Mouse (Mus musculus): Measurements from ENCODE around the gene Nlrc3.
"Not testable (repeated sequence)": the region's sequence is repeated elsewhere in the genome, so short reads cannot be mapped to it uniquely, and the experiment has no call there.

The Nlrc3 gene

DNA sequence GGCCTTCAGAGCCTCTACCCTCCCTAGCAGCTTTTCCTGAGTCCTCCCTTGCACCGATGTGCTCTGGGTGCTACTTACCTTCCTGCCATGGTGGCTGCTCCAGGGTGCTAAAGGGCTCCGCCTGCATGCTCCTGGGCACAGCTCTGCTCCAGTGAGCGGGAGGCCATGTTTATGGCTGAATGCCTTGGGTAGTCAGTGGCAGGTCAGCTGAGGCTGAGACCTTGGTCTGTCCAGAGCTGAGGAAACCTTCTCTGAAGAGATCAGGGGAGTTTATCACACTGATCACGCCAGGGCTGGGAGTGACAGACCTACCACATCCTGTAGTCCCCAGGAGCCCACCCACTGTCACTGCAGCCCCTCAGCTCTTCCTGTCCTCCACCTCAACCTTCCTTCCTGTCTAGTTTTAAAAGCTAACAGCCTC lies at the start of gene Nlrc3:
Gene Nlrc3, minus strand, starts transcription at position 382 of the 421 bp plus-strand sequence.
- DNase-seq (ENCODE audit: low spot score) = no peak

DNA sequence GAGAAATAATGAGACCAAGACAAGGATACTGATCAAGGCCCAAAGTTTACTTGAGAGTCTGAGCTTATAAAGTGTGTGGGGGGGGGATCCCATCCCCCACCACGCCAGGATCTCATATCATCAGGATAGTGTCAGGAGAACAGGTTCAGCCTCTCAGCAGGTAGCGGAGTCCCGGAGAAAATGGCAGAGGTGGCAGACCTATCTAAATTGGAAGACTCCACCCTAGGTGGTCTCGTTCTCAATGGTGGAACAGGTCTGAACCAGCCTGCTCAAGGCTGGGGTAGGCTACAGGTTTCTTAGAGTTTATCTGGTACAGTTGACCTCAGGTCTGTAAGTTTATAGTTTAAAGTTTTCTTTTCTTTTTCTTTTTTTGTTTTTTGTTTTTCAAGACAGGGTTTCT lies 46.3 kb upstream of the Nlrc3 start:
- no peak for DNase-seq (ENCODE audit: low spot score)

DNA sequence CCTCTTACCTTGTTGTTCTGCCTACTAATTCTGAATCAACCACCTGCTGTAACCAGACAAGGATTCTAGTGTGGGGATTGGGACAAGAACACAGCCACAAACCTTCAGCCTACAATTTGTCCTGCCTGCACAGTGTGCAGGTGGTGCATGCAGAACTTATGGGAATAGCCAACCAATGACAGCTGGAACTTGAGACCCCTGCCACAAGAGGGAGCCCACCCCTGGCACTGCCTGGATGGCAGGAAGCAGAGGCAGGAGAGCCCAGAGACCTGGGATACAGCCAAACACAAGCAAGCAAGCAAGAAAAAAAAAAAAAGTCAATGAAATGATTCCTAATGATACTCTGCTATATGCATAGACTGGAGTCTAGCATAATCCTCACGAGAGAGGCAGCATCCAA lies 44.8 kb upstream of the Nlrc3 start:
- DNase-seq (ENCODE audit: low spot score) = no peak

DNA sequence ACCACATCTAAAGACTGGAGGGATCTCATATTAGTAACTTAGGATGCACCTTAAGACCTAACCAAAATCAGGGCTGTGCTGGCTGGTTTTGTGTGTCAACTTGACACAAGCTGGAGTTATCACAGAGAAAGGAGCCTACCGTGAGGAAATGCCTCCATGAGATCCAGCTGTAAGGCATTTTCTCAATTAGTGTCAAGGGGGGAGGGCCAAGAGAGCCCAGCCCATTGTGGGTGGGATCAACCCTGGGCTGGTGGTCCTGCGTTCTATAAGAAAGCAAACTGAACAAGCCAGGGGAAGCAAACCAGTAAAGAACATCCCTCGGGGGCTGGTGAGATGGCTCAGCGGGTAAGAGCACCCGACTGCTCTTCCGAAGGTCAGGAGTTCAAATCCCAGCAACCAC lies 41.0 kb upstream of the Nlrc3 start:
- not testable (repeated sequence) for DNase-seq (ENCODE audit: low spot score)

DNA sequence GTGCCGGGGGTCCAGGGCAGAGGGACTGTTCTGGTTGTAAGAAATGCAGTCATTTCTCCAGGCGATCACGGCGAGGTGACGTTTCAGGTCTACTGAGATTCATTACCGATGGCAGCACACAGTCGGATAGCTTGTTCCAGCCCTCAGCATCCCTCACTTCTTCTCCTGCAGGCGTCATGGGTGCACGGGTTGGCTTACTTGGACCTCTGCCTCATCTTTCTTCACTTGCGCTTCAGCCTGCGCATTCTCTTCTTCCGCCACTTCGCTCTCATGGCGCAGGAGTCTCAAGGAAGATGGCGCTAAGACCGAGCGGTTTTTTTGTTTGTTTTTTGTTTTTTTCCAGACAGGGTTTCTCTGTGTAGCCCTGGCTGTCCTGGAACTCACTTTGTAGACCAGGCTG lies 40.4 kb upstream of the Nlrc3 start:
- DNase-seq (ENCODE audit: low spot score) = not testable (repeated sequence)

DNA sequence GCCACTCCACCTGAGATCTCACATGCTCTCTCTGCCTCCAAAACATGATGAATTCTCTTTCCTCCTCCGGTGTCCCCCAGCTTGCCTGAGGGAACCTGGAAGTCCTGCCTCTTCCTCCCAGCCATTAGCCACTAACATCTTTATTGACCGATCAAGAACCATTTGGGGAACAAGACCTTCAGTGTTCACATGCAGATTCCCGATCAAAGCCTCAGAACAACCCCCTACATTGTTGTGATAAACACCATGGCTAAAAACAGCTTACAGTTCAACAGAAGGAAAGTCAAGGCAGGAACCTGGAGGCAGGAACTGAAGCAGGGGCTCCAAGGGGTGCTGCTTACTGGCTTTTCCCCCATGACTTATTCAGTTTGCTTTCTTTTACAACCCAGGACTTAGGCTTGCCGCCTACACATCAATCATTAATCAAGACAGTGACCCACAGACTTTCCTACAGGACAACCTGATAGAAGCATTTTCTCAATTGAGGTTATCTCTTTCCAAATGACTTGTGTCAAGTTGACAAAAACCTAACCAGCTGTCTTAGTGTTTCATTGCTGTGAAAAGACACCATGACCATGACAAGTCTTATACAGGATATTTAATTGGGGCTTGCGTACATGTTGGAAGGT lies 37.7 kb upstream of the Nlrc3 start:
- DNase-seq (ENCODE audit: low spot score) = no peak

DNA sequence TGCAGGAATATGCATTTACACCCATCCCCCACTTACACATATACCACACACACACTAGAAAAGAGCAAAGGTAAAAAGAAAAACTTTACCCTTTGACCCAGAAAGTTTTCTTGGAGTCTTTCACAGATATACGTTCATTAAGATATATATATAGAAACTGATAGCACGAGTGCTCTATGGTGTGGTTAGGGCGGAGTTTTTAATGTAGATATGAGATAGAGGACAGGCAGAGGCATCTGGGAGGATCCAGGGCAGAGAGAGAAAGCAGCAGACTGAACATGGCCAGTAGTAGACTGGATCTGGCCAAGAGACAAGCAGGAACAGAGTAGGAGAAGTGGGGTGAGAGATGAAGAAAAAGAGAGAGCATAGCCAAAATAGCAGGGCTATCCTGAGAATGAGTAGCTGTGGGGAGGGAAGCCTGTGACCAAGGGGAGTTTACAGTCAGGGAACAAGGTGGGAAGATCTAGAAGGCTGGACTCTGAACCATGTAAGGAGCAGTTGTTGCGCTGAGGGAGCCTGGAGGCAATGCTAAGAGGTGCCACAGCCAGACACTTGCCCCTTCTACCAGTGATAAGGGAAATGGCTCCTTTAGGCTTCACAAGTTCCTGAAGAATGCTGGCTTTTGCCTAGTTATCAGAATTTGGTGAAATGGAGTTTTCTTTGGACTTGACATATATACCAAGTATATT lies 36.6 kb upstream of the Nlrc3 start:
- no peak for DNase-seq (ENCODE audit: low spot score)

DNA sequence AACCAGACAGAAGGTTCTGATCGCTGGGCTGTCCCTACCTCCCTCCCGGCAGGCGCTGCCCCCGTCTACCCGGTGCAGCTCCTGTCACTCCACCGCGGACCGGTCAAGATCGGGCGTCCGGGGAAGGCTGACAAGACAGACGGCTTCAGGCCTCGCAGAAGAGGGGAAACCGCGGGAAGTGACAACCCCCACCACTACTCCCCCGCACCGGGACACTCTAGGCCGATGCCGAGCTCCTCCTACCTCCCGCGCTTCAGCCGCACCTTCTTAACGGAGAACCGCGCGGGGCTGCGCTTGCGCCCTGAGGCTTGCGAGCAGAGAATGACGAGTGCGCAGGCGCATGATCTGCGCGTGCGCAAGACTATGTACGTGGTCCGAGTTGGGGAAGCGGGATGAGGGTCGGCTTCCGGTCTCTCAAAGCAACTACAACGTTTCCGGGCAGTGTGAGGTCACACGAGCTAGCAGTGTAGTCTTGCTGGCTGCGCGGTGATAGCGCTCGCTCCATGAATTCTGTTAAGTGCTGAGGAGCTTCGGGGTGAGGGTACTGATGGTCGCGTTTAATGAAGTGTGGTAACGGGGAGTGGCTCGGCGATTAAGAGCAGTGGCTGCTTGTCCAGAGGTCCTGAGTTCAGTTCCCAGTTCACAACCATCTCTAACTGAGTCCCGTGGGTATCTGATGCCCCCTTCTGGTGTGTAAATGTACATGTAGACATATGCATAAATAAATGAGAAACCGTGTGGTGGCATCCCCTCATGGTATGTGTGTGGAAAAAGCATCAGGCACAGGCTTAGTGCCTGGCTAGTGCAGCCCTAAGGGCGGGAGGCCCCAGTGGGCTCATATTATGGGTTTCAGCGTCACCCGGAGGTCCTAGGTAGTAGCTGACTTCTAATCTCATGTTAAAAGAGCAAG lies 27.3 kb upstream of the Nlrc3 start, which contains the start of gene Slx4:
Gene Slx4, minus strand, starts transcription at position 282 of the 910 bp plus-strand sequence.
- DNase-seq (ENCODE audit: low spot score) = peak; percentile 95

DNA sequence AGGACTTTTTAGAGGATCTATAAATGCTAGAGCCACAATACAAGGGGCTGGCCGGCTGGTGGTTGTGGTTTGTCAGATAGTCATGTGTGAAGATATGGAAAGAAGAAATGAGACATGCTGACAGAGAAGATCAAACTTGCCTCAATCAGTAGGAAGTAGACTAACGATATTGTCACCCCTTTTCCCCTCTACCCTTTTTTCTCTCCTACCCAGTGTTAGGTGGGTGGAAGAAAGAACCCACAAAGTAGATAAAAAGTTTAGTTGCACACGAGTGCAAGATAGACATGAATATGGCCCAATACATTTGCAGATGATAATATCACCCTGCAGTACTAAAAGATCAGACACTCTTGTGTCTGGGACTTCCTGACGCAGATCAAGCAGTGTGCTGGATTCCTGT lies 12.0 kb upstream of the Nlrc3 start:
- DNase-seq (ENCODE audit: low spot score) = no peak

DNA sequence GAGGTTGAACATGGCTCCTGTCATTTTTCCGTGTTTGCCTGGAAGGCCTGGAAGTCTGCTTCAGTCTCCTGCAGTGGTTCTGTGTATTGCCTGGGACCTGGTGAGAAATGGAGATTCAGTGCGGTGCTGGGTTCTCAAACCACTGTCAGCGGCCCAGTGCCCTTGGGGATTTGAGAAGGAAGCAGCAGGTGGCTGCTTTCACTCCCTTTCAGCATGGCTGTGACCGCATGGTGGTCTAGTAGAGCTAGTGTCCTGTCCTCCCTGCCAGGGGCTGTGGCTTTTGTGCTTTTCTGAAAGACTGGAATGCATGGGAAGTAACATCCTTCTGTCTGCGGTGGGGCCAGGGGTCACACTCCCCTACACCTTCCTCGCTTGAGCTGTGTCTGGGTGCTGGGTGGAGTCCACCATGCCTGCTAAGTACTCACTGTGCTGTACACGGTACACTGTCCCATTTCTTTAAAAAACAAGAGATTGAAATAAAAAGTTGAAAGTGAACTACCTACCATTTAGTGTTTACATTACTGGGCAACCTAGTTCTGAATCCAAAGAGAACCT lies 6.8 kb upstream of the Nlrc3 start:
- DNase-seq (ENCODE audit: low spot score) = no peak

DNA sequence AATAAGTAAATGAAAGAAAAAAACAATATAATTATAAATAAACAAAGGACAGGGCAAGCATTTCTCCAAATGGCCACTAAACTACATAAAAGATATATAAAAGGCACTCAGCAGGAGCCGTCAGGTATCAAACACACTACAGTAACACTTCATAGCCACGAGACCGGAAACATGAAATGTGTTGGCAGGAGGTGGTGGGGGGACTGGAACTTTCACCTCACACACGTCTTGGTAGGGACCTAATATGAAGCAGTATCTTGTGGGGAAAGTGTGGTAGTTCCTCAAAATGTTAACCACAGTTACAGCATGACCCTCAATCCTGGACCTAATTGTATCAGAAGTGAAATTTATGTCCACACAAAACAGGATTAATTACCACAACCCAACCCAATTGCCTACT lies 5.7 kb upstream of the Nlrc3 start:
- DNase-seq (ENCODE audit: low spot score) = no peak

DNA sequence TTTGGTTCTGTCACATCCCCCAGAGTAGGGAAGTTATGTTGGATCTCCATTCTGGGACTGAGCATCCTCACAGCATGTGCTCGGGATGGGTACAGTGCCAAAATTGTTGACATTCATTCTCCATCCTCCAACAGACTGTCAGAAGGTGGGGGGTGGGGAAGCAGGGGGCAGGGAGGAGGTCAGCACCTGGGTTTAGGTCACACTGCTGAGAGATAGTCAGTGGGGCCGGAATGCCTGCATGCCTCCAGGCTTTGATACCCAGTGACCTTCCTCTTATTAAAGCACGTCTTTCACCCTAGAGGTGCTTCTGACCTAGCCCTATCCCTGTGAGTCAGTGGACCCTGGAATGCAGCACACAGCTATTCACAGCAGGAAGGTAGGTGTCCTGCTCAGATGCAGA lies 280 bp upstream of the Nlrc3 start:
- no peak for DNase-seq (ENCODE audit: low spot score)

DNA sequence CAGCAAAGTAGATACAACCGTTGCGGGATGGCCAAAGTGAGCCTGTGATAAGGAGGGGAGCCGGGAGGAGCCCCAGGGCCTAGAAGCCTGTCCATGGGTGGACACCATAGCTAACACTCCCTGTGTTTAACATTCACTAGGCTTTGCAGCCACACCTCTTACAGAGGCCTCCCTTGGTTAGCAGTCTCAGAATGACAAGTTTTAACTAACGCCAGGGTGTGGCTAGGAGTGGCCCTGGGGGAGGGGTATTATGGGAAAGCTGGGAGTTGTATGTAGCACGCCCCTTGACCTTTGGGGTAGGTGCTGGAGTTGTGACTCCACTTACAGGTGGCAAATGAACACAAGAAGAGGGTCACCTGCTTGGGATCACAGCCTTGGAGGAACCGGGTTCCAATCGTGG lies 774 bp downstream of the Nlrc3 start:
- DNase-seq (ENCODE audit: low spot score) = no peak

DNA sequence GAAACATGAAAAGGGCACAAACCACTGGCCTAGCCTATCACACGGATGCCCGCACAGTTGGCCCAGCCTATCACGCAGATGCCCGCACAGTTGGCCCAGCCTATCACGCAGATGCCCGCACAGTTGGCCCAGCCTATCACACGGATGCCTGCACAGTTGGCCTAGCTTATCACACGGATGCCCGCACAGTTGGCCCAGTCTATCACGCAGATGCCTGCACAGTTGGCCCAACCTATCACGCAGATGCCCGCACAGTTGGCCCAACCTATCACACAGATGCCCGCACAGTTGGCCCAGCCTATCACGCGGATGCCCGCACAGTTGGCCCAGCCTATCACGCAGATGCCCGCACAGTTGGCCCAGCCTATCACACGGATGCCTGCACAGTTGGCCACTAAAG lies 2.0 kb downstream of the Nlrc3 start:
- not testable (repeated sequence) for DNase-seq (ENCODE audit: low spot score)

DNA sequence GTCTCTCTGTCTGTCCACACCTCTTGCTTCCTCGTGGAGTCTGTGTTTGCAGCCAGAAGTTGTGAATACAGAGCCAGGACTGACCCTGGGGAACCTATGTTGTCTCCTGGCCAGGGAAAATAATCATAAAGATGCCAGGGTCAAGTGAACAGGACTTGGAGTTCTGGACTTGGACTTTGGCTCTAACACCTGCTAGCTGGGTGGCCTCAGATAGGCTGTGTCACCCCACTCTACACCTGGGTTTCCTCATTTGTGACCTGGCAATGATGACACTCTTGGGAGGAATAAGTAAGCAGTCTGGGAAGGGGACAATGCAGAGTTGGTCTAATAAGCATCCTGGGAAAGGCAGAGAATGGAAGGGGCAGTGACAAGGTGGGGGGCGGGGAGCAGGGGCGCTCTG lies 10.9 kb downstream of the Nlrc3 start:
- DNase-seq (ENCODE audit: low spot score) = no peak

DNA sequence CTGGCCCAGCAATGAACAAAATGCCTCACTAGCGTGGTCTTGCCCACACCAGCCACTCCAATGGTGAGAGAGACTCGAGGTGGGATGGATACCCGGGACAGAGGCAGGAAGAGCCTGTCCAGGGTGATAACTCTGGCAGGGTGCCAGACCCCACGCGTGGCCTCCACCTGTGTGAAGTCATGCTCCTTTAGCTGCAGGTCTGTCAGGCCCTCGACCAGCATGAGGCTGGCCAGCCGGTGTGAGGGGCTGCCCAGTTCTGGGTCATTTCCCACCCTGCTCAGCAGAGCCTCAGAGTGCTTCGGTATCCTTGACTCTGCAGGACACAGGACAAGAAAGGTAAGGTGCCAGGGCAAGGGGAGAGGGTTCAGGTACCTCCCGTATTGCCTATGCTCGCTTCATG lies 11.4 kb downstream of the Nlrc3 start:
- DNase-seq (ENCODE audit: low spot score) = no peak

DNA sequence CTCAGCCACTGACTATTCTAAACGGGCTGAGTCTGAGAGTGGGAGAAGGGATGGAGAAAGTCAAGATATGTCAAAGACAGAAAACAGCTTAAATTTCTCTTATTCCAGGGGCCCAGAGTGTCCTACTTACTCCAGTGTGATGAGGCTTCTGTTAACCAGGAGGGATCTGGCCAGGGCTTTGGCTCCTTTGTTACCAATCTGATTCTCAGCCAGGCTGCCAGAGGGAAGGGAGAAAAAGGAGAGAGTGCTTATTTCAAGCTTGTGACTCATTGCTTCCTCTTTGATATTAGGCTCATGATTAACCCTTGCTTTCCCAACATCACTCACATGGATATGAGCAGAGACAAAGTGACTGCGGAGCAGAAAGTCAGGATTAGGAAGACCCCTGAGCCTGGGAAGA lies 17.2 kb downstream of the Nlrc3 start:
- no peak for DNase-seq (ENCODE audit: low spot score)

DNA sequence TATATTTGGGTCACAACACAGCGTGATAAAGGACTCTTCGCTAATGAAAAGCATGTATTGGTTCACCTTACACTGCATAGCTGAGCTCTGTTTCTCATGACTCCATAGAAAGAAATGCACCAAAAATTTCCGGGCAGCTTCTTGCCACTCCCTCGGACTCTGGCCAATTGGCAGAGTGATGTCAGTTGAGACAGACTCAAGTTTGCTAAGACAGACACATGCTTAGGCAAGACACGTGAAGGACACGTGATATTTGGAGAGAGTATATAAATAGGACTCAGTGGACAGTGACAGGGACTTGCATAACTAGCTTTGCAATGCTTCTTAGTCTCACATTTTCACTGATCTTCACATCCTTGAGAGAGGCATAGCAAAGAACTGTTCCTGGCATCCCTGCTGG lies 20.1 kb downstream of the Nlrc3 start:
- DNase-seq (ENCODE audit: low spot score) = no peak

DNA sequence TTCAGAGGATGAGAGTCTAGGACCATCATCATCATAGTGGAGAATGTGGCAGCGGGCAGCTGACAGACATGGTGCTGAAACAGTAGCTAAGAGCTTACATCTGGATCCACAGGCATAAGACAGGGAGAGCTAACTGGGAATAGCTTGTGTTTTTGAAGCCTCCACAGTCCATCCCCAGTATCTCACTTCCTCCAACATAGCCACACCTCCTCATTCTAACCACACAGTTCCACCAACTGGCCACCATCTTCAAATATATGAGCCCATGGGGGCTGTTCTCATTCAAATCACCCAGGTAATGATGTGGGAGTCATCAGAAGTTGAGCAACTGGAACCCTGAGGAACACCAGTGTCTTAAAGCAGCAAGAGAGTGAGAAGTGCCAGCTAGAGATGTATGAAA lies 25.3 kb downstream of the Nlrc3 start:
- no peak for DNase-seq (ENCODE audit: low spot score)

DNA sequence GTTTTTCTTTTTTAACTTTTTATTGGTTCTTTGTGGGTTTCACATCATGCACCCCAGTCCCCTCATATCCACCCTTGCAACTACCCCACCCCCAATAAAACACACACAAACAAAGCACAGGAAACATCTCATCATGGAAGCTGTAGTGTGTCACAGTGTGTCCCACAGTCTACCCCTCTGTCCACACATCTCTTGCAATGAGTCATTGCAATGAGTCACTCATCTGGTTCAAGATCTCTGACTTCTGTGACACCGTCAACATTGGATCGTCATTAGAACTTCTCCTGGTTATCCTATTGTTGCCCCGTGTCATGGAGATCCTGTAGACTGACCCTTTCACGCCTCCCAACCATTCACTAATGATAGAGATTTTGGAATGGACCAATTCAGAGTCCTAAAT lies 41.7 kb downstream of the Nlrc3 start:
- no peak for DNase-seq (ENCODE audit: low spot score)

DNA sequence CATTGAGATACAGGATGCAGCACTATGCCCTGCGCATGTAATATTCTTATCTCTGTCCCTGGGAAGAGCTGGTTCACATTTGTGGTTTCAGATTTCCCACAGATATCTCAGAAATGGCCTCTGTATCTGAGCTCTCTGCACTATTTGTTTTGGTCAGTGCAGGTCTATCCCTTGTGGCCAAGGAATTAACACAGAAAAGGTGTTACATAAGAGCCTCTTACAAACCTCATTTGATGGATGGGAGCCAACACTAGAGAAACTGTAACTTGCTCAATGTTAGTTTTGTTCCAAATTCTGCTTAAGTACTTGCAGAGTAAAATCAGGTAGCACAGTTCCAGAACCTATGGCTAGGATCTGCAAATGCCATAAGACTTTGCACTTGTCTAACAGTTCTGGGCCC lies 42.3 kb downstream of the Nlrc3 start:
- no peak for DNase-seq (ENCODE audit: low spot score)

DNA sequence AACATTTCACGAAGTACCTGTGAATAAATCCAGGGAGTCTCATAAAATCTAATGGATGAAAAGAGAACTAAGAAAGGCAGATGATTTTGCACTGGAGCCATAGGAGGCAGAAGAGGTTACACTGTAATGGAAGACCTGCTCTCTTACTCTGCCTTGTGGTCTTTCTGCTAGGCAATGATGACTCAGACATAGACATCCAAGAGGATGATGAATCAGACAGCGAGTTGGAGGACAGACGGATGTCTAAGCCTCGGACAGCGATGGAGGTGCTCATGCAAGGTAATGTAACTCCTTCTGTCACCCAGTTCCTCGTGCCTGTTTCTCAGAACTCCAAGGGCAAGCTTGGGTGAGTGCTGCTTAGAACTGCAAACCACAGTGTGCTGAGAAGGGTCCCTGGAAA lies 42.9 kb downstream of the Nlrc3 start:
- DNase-seq (ENCODE audit: low spot score) = no peak

DNA sequence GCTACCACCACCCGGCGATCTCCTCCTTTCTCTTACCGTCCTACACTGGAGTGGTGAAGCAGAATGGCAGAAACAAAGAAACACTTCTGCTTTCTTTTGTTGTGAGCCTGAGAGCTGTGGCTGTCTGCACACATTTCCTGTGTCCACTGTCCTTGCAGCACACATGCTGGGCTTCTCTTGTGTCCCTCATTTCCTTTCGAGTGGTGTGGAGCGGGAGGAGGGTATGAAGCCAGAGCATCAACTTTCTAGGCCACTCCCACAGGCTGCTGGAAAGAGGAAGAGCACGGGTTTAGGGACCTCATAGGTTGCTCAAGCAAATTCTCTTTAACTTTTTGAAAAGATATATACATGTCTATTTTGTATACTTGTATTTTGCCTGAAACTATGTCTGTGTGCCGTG lies 47.3 kb downstream of the Nlrc3 start:
- DNase-seq (ENCODE audit: low spot score) = no peak

Data from ovary, postnatal 36 days (tissue).